Mouse (Mus musculus) gastrocnemius, postnatal 25 days (tissue): ENCODE data around the gene Mpst. TPM values are rescaled to one million over a fixed set of nuclear protein-coding genes. Genes with fewer than 3 reads are reported as not detected.

Experiments used
- total RNA-seq, 2 experiments: library from RNA; stranded (reverse); gene quantifications; 1 replicate in 1 of 2; 2 replicates in 1 of 2; pipeline ENCODE4 v1.2.3; 2021

The Mpst gene
- total RNA-seq, 2 experiments from 2014 or later = 55.7 to 56.8 TPM

Other genes starting within 250 kb of the Mpst start
- gene Ift27, start 232.3 kb upstream of the Mpst start, total RNA-seq = 10 to 100 TPM; 20.2 to 22.5 TPM
- gene Pvalb, start 200.0 kb upstream of the Mpst start, total RNA-seq = over 10,000 TPM; 18,412 to 20,409 TPM
- 1 to 10 TPM; 1.2 to 1.4 TPM for gene Ncf4, start 161.6 kb upstream of the Mpst start, total RNA-seq
- 1 to 10 TPM in 1 of 2 experiments, under 1 TPM in 1; 0.38 to 1.1 TPM for gene Csf2rb2, start 100.7 kb upstream of the Mpst start, total RNA-seq
- 1 to 10 TPM in 1 of 2 experiments, under 1 TPM in 1; 0.95 to 2.4 TPM for gene Csf2rb, start 80.7 kb upstream of the Mpst start, total RNA-seq
- gene Tex33, start 10.5 kb upstream of the Mpst start, total RNA-seq = not detected
- 10 to 100 TPM; 18.4 to 26.5 TPM for gene Tst, start 509 bp upstream of the Mpst start, total RNA-seq
- gene Kctd17, start 22.1 kb downstream of the Mpst start, total RNA-seq = 10 to 100 TPM; 15.8 to 22.8 TPM
- not detected for gene Tmprss6, start 62.2 kb downstream of the Mpst start, total RNA-seq
- not detected for gene Il2rb, start 88.9 kb downstream of the Mpst start, total RNA-seq
- gene C1qtnf6, start 125.0 kb downstream of the Mpst start, total RNA-seq = 10 to 100 TPM; 16.4 to 16.8 TPM
- gene Sstr3, start 138.3 kb downstream of the Mpst start, total RNA-seq = not detected
- gene Rac2, start 166.4 kb downstream of the Mpst start, total RNA-seq = 1 to 10 TPM in 1 of 2 experiments, under 1 TPM in 1; 0.43 to 3.4 TPM
- 1 to 10 TPM; 2.4 to 2.8 TPM for gene Cyth4, start 190.6 kb downstream of the Mpst start, total RNA-seq